Mouse (Mus musculus) heart, postnatal 10 days (tissue): ENCODE data around the gene Cldn3. TPM values are rescaled to one million over a fixed set of nuclear protein-coding genes. Genes with fewer than 3 reads are reported as not detected.
"Not testable (repeated sequence)": the region's sequence is repeated elsewhere in the genome, so short reads cannot be mapped to it uniquely, and the experiment has no call there.

Experiments
- DNase-seq, 2 experiments: peaks; one replicate each; pipeline ENCODE4 v3.0.0; 2021
- intact Hi-C: fragments of 180-260 bp; cut with DNase I; formaldehyde crosslinking; loops from one replicate; pipeline ENCODE4 v1.15.1; 2025
- total RNA-seq, 2 experiments: library from RNA; stranded (reverse); gene quantifications; 2 replicates each; pipeline ENCODE4 v1.2.3; 2021

Gene Cldn3
- total RNA-seq, result under 1 TPM; 0.27 to 0.41 TPM

DNA sequence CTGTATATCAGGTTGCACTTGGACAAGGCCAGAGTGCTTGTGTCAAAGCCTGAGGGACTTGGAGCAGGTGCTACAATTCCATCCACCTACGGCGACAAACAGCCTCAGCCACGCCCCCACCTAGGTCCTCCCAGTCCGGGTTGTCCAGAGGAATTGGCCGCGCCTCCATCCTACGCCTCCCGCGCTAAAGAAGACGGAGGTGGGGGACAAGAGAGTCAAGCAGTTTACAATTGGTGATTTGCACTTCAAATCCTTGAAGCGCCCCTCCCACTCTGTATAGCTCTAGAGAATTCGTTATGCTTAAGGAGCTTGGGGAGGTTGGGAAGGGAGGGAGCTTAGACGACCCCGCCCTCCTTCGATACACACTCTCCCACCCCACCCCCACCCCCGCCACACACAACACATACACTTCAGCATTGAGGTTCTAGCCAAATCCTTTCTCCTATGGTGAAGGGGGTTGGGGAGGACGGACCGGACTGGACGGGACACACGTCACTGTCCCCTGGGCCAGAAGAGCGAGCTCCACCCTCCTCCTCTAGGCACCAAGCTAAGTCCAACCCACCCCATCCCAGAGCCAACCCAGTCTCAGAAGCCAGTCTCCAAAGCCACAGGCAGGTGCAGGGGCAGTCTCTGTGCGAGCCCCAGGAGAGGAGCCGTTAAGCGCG is at the start of gene Cldn3:
TSS of gene Cldn3 (plus strand) at position 582 of the 665 bp plus-strand sequence.
- peak; percentile 45 to 48 for DNase-seq

DNA sequence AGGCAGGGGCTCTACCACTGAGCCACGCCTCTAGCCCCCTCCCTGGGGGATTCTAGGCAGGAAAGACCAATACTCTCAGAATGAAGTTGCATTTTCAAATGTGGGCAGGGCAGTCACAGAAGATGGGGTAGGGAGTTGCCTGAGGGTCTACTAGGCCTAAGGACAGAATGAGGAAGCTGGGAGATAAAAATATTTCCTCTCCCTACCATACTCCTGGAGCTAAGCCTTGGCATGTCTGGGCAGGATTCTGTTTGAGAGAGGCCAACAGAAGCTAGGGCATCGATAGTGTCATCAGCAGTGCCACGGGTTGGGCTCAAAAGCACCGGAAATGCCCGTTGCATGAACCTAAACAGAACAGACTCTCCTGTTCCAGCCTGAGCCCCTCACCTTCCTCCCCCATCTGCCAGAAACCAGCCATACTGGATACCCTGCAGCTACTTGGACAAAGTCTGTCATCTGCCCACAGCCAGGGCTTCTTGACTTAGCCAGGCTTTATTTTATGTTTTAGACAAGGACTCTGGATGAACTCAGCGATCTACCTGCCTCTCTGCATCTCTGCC is 49.3 kb upstream of the Cldn3 start:
- no peak for DNase-seq
- intact Hi-C loops, result no loop called here

More for the DNA sequence above, at the start of gene Cldn3:
- intact Hi-C loops, result no loop called here

DNA sequence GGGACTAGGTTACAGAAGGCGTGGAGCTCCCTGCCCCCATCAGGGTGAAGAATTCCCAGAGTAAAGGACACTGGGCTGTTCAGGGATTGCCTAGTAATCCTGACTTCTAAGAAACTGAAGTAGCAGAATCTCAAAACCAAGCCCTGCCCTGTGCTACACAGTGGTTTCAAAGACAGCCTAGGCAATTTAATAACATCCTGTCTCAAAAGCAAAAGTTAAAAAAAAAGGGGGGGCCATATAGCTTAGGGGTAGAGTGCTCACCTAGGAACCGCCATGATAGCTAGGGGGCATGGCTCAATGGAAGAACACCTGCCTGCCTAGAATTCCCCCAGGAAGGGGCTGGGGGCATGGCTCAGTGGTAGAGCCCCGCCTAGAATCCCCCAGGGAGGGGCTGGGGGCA is 46.9 kb upstream of the Cldn3 start:
- DNase-seq, result no peak
- intact Hi-C loops, result no loop called here

DNA sequence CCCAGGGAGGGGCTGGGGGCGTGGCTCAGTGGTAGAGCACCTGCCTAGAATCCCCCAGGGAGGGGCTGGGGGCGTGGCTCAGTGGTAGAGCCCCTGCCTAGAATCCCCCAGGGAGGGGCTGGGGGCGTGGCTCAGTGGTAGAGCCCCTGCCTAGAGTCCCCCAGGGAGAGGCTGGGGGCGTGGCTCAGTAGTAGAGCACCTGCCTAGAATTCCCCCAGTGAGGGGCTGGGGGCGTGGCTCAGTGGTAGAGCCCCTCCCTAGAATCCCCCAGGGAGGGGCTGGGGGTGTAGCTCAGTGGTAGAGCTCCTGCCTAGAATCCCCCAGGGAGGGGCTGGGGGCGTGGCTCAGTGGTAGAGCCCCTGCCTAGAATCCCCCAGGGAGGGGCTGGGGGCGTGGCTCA is 46.5 kb upstream of the Cldn3 start:
- DNase-seq, intact Hi-C loops: not testable (repeated sequence)

- DNase-seq, result no peak
- intact Hi-C loops, result no loop called here
Measured at GRCm38 (mm10) chr5:134941472-134942209, 44.4 kb upstream of the Cldn3 start.

DNA sequence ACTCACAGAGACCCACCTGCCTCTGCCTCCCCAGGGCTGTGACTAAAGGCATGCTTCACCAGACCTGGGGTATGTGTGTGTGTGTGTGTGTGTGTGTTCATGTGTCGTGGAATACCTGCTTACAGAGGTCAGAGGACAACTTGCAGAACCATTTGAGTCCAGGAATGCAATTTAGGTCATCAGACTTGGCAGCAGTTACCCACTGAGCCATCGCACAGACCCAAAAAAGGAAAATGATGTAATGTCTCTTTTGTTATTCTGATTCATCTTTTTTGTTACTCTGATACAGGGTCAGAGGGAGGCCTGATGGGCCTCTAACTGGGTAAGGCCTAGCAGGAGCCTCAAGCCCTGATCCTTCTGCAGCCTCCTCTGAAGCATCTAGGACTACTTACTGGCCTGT is 43.3 kb upstream of the Cldn3 start:
- peak; percentile 32 to 45 for DNase-seq
- intact Hi-C loops, result no loop called here

- no peak for DNase-seq
- intact Hi-C loops, result no loop called here
Measured at GRCm38 (mm10) chr5:134944179-134944578, 41.8 kb upstream of the Cldn3 start.

DNA sequence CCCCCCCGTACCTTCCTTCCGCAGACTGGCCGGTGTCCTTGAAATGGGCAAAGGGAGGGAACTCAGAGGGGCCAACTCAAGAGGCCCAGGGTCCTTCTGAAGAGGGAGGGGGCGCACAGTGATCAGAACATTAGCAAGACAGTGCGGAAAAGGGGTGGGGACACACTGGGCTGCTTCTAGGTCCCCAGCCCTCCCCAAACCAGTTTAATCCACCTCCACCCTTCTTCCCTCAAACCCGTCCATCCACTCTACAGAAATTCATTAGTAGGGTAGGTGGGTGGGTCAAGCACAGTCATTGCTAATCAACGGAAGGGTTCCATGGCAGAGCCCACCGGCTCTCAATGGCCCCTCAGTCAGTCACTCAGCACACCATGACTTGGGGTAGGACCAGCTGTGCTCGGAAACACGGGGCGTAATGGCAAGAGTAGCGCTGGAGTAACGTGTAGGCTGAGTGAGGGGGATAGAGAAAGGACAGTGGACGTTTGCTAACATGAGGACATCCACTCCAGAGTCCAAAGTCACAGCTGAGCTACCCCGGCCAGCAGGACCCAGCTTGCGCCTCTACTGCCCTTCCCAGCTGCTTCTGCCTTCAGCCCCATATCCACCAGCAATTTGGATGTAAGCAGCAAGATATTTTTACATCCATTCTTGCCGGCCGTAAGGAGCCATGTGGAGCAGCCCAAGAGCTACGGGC is 40.6 kb upstream of the Cldn3 start:
- DNase-seq, result no peak
- intact Hi-C loops, result no loop called here

- DNase-seq, result no peak
- intact Hi-C loops, result no loop called here
Measured at GRCm38 (mm10) chr5:134946063-134946856, 39.8 kb upstream of the Cldn3 start.

GRCm38 (mm10) chr5:134946857-134947255 is 39.2 kb upstream of the Cldn3 start, which contains the start of gene Cldn4:
Gene Cldn4, minus strand, starts transcription at chr5:134946934.
- DNase-seq, result no peak
- intact Hi-C loops, result no loop called here

GRCm38 (mm10) chr5:134947420-134948084 is 38.5 kb upstream of the Cldn3 start:
- no peak for DNase-seq
- intact Hi-C loops, result no loop called here

GRCm38 (mm10) chr5:134948085-134948439 is 38.0 kb upstream of the Cldn3 start:
- intact Hi-C loops, result no loop called here
- DNase-seq, result no peak

DNA sequence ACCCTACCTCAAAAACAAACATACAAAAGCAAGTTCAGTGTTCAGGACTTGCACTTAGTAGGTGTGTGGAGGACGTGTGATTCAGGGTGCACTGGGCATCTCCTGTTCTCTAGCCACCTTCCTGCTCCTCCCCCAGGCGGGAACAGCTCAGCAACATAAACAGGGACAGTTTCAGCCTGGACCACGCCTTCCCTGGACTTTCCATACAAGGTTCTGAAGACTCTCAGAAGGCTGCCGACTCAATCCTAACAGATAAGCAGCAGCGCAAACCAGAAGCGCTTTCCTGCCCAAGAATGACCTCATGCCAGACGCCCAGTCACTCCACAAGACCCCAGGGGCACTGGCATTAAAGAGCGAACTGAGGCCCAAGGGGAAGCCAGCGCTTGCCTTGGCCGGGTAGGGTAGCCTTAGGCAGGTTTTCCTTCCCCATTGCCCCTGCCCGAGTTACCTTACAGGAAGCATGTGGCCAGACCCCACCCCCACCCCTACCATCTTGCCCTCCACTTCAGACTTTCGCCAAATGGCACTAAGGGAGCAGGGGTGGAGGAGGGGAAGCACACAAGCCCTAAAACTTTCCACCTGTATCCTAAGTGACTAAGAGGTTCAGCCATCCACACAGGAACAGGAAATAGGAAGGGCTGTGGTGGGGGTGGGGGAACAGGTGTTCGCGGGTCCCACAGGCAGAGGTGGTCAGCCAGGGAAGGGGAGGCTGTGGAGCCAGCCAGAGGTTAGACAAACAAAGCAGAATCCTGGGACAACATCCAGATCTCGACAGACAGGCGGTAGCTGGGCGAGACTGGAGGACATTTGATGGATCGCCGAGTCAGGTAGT is 34.7 kb upstream of the Cldn3 start:
- DNase-seq, result peak; percentile 46 to 57
- intact Hi-C loops, result no loop called here

DNA sequence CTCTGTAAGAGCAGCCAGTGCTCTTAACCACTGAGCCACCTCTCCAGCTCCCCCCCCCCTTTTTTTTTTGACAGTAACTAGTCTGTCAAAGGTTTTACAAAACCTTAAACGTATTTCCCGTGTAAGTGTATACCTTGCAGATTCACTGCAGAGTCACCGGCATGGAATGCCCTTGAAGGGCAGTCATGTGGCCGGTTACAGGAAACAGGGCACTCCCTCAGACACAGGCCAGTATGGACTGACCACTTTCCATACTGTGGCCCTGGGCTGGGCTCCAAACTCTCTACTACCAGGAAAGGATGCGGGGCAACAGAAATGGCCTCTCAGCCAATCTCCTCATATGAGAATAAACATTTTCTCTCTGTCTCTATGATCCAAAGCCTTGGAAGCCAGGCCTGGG is 30.5 kb upstream of the Cldn3 start:
- intact Hi-C loops, result no loop called here

DNA sequence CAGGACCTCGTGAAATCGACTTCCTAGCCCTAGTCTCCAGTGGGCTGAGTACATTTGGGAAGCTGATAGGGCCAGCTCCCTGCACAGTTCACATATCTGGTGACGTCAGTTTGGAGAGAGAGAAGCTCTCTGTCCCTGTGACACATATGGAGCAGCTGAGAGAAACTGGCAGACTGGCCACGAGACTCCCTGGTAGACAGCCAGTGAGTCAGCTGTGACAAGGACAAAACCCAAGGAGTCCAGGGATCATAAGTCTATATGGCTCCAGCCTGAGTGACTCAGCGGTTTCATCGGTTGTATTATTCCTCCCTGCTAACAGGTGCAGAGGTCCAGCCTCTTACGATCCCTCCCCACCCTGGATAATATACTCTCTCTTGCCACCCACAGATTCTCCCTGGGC is 26.9 kb upstream of the Cldn3 start:
- DNase-seq, result peak; percentile 77 to 87
- intact Hi-C loops, result no loop called here

More for the DNA sequence above, 30.5 kb upstream of the Cldn3 start:
- DNase-seq, result no peak

DNA sequence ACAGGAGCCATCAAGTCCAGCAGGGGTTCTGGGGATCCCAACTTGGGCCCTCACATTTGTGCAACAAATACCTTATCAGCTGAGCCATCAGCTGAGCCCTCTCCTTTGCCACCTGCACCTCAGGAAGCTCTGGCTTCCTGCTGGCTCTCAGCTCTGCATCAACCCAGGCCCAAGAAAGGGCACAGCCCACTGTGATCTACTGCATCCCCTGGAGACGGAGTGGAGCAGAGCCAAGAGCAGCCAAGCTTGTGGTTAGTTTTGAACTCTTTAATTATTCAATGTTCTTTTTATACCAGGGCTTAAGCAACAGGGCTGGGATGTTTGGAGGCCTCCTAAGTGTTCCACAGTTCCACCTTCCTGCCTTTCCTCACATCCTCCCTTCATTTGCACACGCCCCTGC is 25.6 kb upstream of the Cldn3 start:
- DNase-seq, result no peak
- intact Hi-C loops, result no loop called here

DNA sequence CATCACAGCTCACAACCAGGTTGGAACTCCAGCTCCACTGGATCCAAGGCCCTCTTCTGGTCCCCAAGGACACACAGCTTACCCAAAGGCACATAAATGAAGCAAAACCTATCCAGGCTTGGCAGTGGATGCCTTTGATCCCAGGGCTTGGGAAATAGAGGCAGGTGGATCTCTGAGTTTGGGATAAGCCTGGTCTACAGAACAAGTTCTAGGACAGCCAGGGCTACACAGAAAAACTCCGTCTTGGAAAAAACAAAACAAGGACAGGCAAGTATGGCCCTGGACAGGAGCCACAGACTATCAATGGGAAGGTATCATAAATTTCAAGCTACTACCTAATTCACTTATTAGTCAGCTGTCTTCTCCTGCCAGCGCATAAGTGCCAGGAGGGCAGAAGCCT is 24.5 kb upstream of the Cldn3 start:
- intact Hi-C loops, result no loop called here
- no peak for DNase-seq

DNA sequence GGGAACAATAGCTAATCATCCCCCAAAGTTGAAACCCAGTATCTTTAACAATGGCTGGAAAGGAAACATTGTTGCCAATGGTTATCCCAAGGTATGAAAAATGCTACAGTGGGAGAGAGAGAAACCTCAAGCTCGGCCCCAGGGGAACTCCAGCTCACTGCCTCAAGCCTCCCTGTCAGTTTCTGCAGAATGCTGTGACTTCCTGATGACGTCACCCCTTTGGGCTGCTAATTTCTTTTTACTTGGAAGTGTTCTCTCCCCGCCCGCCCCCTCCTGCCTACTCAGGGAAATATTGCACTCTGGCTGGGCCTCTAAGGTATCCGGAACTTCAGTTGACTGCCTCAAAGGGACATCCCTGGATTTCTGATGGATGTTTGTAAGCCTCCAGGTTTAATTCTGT is 22.5 kb upstream of the Cldn3 start:
- DNase-seq, result peak; percentile 67 to 68
- intact Hi-C loops, result no loop called here

DNA sequence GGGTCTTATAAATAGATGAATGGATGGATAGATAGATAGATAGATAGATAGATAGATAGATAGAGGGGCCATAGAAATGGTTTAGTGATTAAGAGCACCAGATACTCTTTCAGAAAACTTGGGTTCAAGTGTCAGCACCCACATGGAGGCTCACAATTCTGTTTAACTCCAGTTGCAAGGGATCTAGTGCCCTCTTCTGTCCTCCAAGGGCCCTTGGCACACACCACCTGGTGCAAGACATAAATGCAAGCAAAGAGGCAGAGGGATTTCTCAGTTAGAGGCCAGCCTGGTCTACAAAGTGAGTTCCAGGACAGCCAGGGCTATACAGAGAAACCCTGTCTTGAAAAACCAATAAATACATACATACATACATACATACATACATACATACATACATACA is 21.4 kb upstream of the Cldn3 start:
- intact Hi-C loops, result loop anchor here (1.0 to 5.0 kb wide), 2 partner anchors 31 to 217 kb away; partner anchors contain the start of gene Eln
- DNase-seq, result not testable (repeated sequence)
